Mouse (Mus musculus): Measurements from ENCODE around the gene Izumo4. TPM values are rescaled to one million over a fixed set of nuclear protein-coding genes. Genes with fewer than 3 reads are reported as not detected.
A peak's percentile ranks its signal among the peaks of the same experiment; 100 is the strongest.

Izumo4 gene
- total and polyA plus RNA-seq, 2 experiments from 2014 or later = 34.4 to 37.9 TPM

DNA sequence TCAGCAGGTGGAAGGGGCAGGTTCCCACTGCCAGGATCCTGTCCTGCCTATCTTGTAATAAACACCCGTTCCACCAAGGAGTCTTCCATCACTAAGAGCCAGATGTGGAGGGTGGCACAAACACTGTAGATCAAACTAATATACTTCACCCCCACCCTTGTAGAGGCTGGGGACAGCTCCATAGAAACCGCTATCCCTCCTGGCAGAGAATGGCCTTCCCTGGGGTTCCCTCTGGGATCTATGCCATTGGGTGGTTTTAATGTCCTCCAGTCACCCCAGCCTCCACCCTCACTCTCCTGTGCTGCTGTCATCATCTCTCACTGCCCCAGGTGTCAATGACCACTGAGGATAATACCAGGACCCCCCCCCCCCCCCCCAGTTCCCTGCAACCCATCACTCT, 31.5 kb upstream of the Izumo4 start:
- peaks cover 15% of the 10 kb centered on the region for H3K4me1 ChIP-seq (ENCODE audit: insufficient read depth)
- no peak overlapping the region for H3K27ac ChIP-seq (ENCODE audit: low read depth, low read length)
- ATAC-seq (no peak), DNase-seq (no peak)
- H3K27me3 ChIP-seq (ENCODE audit: insufficient read depth, low read length) = no peaks in the 10 kb centered on the region
- 86% methylated on average over 2 of the region's 2 CpGs for WGBS
- H3K4me3 ChIP-seq (ENCODE audit: low read depth, low read length) = no peak overlapping the region
- no peak for TF ChIP-seq CTCF (IDR thresholded peaks at IDR 0.05; ENCODE audit: low read depth)
- no peak overlapping the region for H3K9ac ChIP-seq
- H3K36me3 ChIP-seq (ENCODE audit: insufficient read depth) = peaks cover 61% of the 10 kb centered on the region
- H3K9me3 ChIP-seq (ENCODE audit: low read length) = no peaks in the 10 kb centered on the region
- no peak overlapping the region for H3K4me2 ChIP-seq (ENCODE audit: low read depth)

GRCm38 (mm10) chr10:80671251-80671650, 30.7 kb upstream of the Izumo4 start:
- Histone ChIP-seq H3K9ac (no peak overlapping the region), H3K4me1 (ENCODE audit: insufficient read depth) (peaks cover 15% of the 10 kb centered on the region), H3K27ac (ENCODE audit: low read depth, low read length) (no peak overlapping the region), H3K36me3 (ENCODE audit: insufficient read depth) (peaks cover 54% of the 10 kb centered on the region), H3K4me3 (ENCODE audit: low read depth, low read length) (no peak overlapping the region), H3K27me3 (ENCODE audit: insufficient read depth, low read length) (no peaks in the 10 kb centered on the region), H3K4me2 (ENCODE audit: low read depth) (no peak overlapping the region), H3K9me3 (ENCODE audit: low read length) (no peaks in the 10 kb centered on the region)
- ATAC-seq = no peak
- DNase-seq = no peak
- TF ChIP-seq CTCF (IDR thresholded peaks at IDR 0.05; ENCODE audit: low read depth) = no peak
- 96% methylated on average over 4 of the region's 4 CpGs for WGBS

DNA sequence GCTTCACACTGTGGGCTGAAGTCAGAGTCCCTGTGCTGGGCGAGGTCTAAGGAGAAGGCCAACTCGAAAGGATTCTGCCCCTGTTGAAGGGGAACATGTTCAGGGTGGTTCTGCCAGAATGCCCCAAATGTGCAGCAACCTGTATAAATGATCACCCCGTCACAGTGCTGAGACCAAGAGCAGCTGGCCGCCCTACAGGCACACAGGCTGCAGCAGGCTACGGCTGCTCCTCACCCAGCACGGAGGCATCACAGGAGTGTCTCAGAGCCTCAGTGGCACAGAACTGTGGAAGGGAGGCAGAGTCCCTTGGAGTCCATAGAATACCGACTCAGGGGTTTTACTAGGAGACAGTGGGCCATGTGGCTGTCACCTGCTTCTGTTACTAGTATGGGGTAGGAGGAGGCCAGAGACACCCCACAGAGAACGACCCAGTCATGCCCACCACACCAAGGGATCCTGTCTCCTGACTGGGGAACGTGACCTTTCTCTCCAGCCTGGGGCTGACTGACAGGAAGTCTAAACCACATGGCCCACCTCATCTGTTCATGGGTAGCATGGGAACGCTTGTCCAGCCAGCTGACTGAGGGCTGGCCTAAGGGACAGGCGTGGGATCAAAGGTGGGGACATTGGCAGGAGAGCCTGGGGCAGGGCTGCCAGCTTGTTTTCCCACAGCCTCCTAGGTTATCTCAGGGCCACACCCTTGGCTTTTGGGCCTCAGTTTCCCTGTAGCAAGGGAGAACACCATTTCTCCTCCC, 29.9 kb upstream of the Izumo4 start:
- TF ChIP-seq CTCF (IDR thresholded peaks at IDR 0.05; ENCODE audit: low read depth) = no peak
- no peak for DNase-seq
- Histone ChIP-seq H3K27me3 (ENCODE audit: insufficient read depth, low read length) (no peaks in the 10 kb centered on the region), H3K4me3 (ENCODE audit: low read depth, low read length) (no peak overlapping the region), H3K9me3 (ENCODE audit: low read length) (no peaks in the 10 kb centered on the region), H3K4me2 (ENCODE audit: low read depth) (no peak overlapping the region), H3K4me1 (ENCODE audit: insufficient read depth) (peaks cover 16% of the 10 kb centered on the region), H3K36me3 (ENCODE audit: insufficient read depth) (peaks cover 45% of the 10 kb centered on the region), H3K9ac (no peak overlapping the region), H3K27ac (ENCODE audit: low read depth, low read length) (no peak overlapping the region)
- 90% methylated on average over 11 of the region's 11 CpGs for WGBS
- no peak for ATAC-seq

- Histone ChIP-seq H3K36me3 (ENCODE audit: insufficient read depth) (peaks cover 29% of the 10 kb centered on the region), H3K9me3 (ENCODE audit: low read length) (no peaks in the 10 kb centered on the region), H3K27me3 (ENCODE audit: insufficient read depth, low read length) (no peaks in the 10 kb centered on the region), H3K4me3 (ENCODE audit: low read depth, low read length) (no peak overlapping the region; the same call in 1 of the 2 replicates), H3K9ac (peak overlapping the region; percentile 94; the same call in 1 of the 2 replicates), H3K4me1 (ENCODE audit: insufficient read depth) (peaks cover 30% of the 10 kb centered on the region), H3K27ac (ENCODE audit: low read depth, low read length) (no peak overlapping the region), H3K4me2 (ENCODE audit: low read depth) (peak overlapping the region; percentile 72)
- 88% methylated on average over 3 of the region's 3 CpGs for WGBS
- ATAC-seq (no peak), DNase-seq (no peak)
- no peak for TF ChIP-seq CTCF (IDR thresholded peaks at IDR 0.05; ENCODE audit: low read depth)
These were observed 28.3 kb upstream of the Izumo4 start for GRCm38 (mm10) chr10:80673690-80674089.

DNA sequence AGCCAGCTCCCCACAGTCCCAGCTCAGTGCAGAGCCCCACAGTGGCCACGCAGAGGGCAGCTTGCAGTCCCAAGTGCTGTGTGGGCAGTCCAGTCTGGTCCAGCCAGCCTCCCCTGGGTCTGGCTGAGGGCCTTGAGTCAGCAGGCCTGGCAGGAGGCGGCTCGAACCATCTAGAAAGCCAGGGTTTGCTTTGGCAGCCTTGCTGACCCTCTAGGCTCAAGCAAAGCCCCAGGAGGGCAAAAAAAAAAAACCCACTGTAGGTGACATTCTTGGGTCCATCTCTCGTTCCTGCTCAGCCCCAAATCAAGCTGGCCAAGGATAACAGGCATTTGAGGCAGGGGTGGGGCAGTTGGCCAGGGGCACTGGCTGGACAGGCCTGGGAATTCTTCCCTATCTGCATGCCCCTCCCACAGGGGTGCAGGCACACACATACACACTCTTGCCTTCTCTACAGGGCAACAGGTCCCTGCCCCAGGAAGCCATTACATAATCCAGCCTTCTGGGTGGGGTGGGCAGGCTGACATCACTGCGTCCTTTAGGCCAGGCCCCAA, 27.7 kb upstream of the Izumo4 start:
- peak overlapping the region; percentile 88 for H3K4me3 ChIP-seq (ENCODE audit: low read depth, low read length)
- no peaks in the 10 kb centered on the region for H3K27me3 ChIP-seq (ENCODE audit: insufficient read depth, low read length)
- TF ChIP-seq CTCF (IDR thresholded peaks at IDR 0.05; ENCODE audit: low read depth) = no peak
- DNase-seq (no peak), ATAC-seq (no peak)
- H3K27ac ChIP-seq (ENCODE audit: low read depth, low read length) = no peak overlapping the region
- peak overlapping the region; percentile 72 for H3K4me2 ChIP-seq (ENCODE audit: low read depth)
- peak overlapping the region; percentile 94 for H3K9ac ChIP-seq
- peaks cover 24% of the 10 kb centered on the region for H3K36me3 ChIP-seq (ENCODE audit: insufficient read depth)
- H3K4me1 ChIP-seq (ENCODE audit: insufficient read depth) = peaks cover 34% of the 10 kb centered on the region
- WGBS = 55% methylated on average over 5 of the region's 5 CpGs
- no peaks in the 10 kb centered on the region for H3K9me3 ChIP-seq (ENCODE audit: low read length)

DNA sequence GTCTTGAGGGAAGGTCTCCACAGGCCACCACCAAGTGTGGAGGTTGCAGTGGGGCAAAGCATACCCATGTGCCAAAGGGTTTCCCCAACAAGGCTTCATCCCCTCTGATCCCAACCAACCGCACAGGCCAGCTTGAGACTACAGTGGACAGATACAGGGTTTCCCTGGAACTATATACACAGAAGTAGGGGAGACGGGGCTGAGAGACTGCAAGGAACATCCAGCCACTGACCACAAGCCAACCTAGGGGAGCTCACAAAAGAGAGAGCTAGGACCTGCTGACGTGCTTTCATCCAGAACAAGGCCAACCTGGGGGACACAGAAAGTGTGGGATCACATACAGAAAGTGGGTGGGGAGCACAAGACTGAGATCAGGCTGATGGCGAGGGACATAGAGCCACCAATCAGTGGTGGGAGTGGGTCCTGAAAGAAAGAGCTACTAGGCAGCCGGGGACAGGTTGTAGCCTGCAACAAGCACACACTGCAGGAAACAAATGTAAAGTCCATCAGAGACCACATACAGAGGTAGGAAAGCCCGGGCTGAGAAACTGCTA, 27.1 kb upstream of the Izumo4 start:
- peaks cover 35% of the 10 kb centered on the region for H3K4me1 ChIP-seq (ENCODE audit: insufficient read depth)
- no peak for DNase-seq
- H3K4me2 ChIP-seq (ENCODE audit: low read depth) = peak overlapping the region; percentile 72
- 13% methylated on average over 6 of the region's 6 CpGs for WGBS
- H3K4me3 ChIP-seq (ENCODE audit: low read depth, low read length) = peak overlapping the region; percentile 88
- no peaks in the 10 kb centered on the region for H3K27me3 ChIP-seq (ENCODE audit: insufficient read depth, low read length)
- no peaks in the 10 kb centered on the region for H3K9me3 ChIP-seq (ENCODE audit: low read length)
- no peak for TF ChIP-seq CTCF (IDR thresholded peaks at IDR 0.05; ENCODE audit: low read depth)
- H3K27ac ChIP-seq (ENCODE audit: low read depth, low read length) = peak overlapping the region; percentile 88
- peak overlapping the region; percentile 94 for H3K9ac ChIP-seq
- peaks cover 17% of the 10 kb centered on the region for H3K36me3 ChIP-seq (ENCODE audit: insufficient read depth)
- no peak for ATAC-seq
